Mouse (Mus musculus): ENCODE data around the gene Ifng. TPM values are rescaled to one million over a fixed set of nuclear protein-coding genes. Genes with fewer than 3 reads are reported as not detected.
"Not testable (repeated sequence)": the region's sequence is repeated elsewhere in the genome, so short reads cannot be mapped to it uniquely, and the experiment has no call there.

Ifng gene
- polyA plus RNA-seq, 2 experiments = not detected

- no peak for TF ChIP-seq CTCF (IDR thresholded peaks at IDR 0.05; ENCODE audit: low read depth)
- TF ChIP-seq EP300 (IDR thresholded peaks at IDR 0.05; ENCODE audit: low read depth) = no peak
- no peak overlapping the region for H3K4me2 ChIP-seq (ENCODE audit: low read depth)
- ATAC-seq (ENCODE audit: insufficient read depth) = no peak
- H3K9ac ChIP-seq (replicated peaks) = no peak overlapping the region
- H3K27me3 ChIP-seq (ENCODE audit: control insufficient read depth, insufficient read depth, low read length) = no peaks in the 10 kb centered on the region
- no peaks in the 10 kb centered on the region for H3K9me3 ChIP-seq (ENCODE audit: control insufficient read depth, low read length)
- H3K27ac ChIP-seq = no peak overlapping the region
- DNase-seq (ENCODE audit: low read depth in 3 of 3, low spot score in 3 of 3) = no peak
- 55% methylated on average over 6 of the region's 6 CpGs for WGBS (ENCODE audit: insufficient replicate concordance)
- no peak overlapping the region for H3K4me3 ChIP-seq (ENCODE audit: insufficient read depth in 1 of 2, low read depth in 2 of 2, low read length in 2 of 2)
- H3K36me3 ChIP-seq (replicated peaks; ENCODE audit: control insufficient read depth, insufficient read depth, low read depth) = no peaks in the 10 kb centered on the region
- no peaks in the 10 kb centered on the region for H3K4me1 ChIP-seq (replicated peaks; ENCODE audit: control insufficient read depth in 2 of 2, insufficient read depth in 2 of 2, low read length in 1 of 2)
These were observed 25.6 kb downstream of the Ifng start for GRCm38 (mm10) chr10:118466481-118466880.

- Histone ChIP-seq H3K9me3 (ENCODE audit: control insufficient read depth, low read length) (no peaks in the 10 kb centered on the region), H3K9ac (replicated peaks) (no peak overlapping the region), H3K27me3 (ENCODE audit: control insufficient read depth, insufficient read depth, low read length) (no peaks in the 10 kb centered on the region), H3K4me3 (ENCODE audit: insufficient read depth in 1 of 2, low read depth in 2 of 2, low read length in 2 of 2) (no peak overlapping the region), H3K27ac (no peak overlapping the region), H3K4me1 (replicated peaks; ENCODE audit: control insufficient read depth in 2 of 2, insufficient read depth in 2 of 2, low read length in 1 of 2) (no peaks in the 10 kb centered on the region), H3K4me2 (ENCODE audit: low read depth) (no peak overlapping the region), H3K36me3 (replicated peaks; ENCODE audit: control insufficient read depth, insufficient read depth, low read depth) (no peaks in the 10 kb centered on the region)
- TF ChIP-seq CTCF (IDR thresholded peaks at IDR 0.05; ENCODE audit: low read depth) (no peak), EP300 (IDR thresholded peaks at IDR 0.05; ENCODE audit: low read depth) (no peak)
- DNase-seq (ENCODE audit: low read depth in 3 of 3, low spot score in 3 of 3) (no peak), ATAC-seq (ENCODE audit: insufficient read depth) (no peak)
- 46% methylated on average over 3 of the region's 3 CpGs for WGBS (ENCODE audit: insufficient replicate concordance)
These were observed 28.2 kb downstream of the Ifng start for GRCm38 (mm10) chr10:118469047-118469446.

- DNase-seq (ENCODE audit: low read depth in 3 of 3, low spot score in 3 of 3) (peak in 1 of 3 experiments; percentile 20), ATAC-seq (ENCODE audit: insufficient read depth) (no peak)
- H3K9me3 ChIP-seq (ENCODE audit: control insufficient read depth, low read length) = no peaks in the 10 kb centered on the region
- no peak overlapping the region for H3K4me3 ChIP-seq (ENCODE audit: insufficient read depth in 1 of 2, low read depth in 2 of 2, low read length in 2 of 2)
- no peaks in the 10 kb centered on the region for H3K4me1 ChIP-seq (replicated peaks; ENCODE audit: control insufficient read depth in 2 of 2, insufficient read depth in 2 of 2, low read length in 1 of 2)
- no peak overlapping the region for H3K27ac ChIP-seq
- TF ChIP-seq CTCF (IDR thresholded peaks at IDR 0.05; ENCODE audit: low read depth) = no peak
- TF ChIP-seq EP300 (IDR thresholded peaks at IDR 0.05; ENCODE audit: low read depth) = no peak
- H3K9ac ChIP-seq (replicated peaks) = no peak overlapping the region
- WGBS (ENCODE audit: insufficient replicate concordance) = 17% methylated on average over 13 of the region's 13 CpGs
- no peaks in the 10 kb centered on the region for H3K36me3 ChIP-seq (replicated peaks; ENCODE audit: control insufficient read depth, insufficient read depth, low read depth)
- no peaks in the 10 kb centered on the region for H3K27me3 ChIP-seq (ENCODE audit: control insufficient read depth, insufficient read depth, low read length)
- no peak overlapping the region for H3K4me2 ChIP-seq (ENCODE audit: low read depth)
These were observed 29.6 kb downstream of the Ifng start for GRCm38 (mm10) chr10:118470296-118470957.

- DNase-seq (ENCODE audit: low read depth in 3 of 3, low spot score in 3 of 3); H3K27me3 ChIP-seq (ENCODE audit: control insufficient read depth, insufficient read depth, low read length); H3K4me1 ChIP-seq (replicated peaks; ENCODE audit: control insufficient read depth in 2 of 2, insufficient read depth in 2 of 2, low read length in 1 of 2); H3K36me3 ChIP-seq (replicated peaks; ENCODE audit: control insufficient read depth, insufficient read depth, low read depth); H3K4me2 ChIP-seq (ENCODE audit: low read depth); H3K9me3 ChIP-seq (ENCODE audit: control insufficient read depth, low read length); H3K4me3 ChIP-seq (ENCODE audit: insufficient read depth in 1 of 2, low read depth in 2 of 2, low read length in 2 of 2); H3K9ac ChIP-seq (replicated peaks); H3K27ac ChIP-seq; ATAC-seq (ENCODE audit: insufficient read depth): not testable (repeated sequence)
- 54% methylated on average over 1 of the region's 1 CpGs for WGBS (ENCODE audit: insufficient replicate concordance)
These were observed 32.0 kb downstream of the Ifng start for GRCm38 (mm10) chr10:118472846-118473245.

GRCm38 (mm10) chr10:118476696-118477095 lies 35.9 kb downstream of the Ifng start:
- Histone ChIP-seq H3K27me3 (ENCODE audit: control insufficient read depth, insufficient read depth, low read length) (no peaks in the 10 kb centered on the region), H3K4me3 (ENCODE audit: insufficient read depth in 1 of 2, low read depth in 2 of 2, low read length in 2 of 2) (no peak overlapping the region)

More at GRCm38 (mm10) chr10:118476696-118477095, 35.9 kb downstream of the Ifng start:
- Histone ChIP-seq H3K4me1 (replicated peaks; ENCODE audit: control insufficient read depth in 2 of 2, insufficient read depth in 2 of 2, low read length in 1 of 2) (no peaks in the 10 kb centered on the region), H3K27ac (no peak overlapping the region), H3K9me3 (ENCODE audit: control insufficient read depth, low read length) (no peaks in the 10 kb centered on the region), H3K4me2 (ENCODE audit: low read depth) (no peak overlapping the region), H3K36me3 (replicated peaks; ENCODE audit: control insufficient read depth, insufficient read depth, low read depth) (no peaks in the 10 kb centered on the region), H3K9ac (replicated peaks) (no peak overlapping the region)
- 53% methylated on average over 2 of the region's 2 CpGs for WGBS (ENCODE audit: insufficient replicate concordance)
- no peak for ATAC-seq (ENCODE audit: insufficient read depth)
- no peak for DNase-seq (ENCODE audit: low read depth in 3 of 3, low spot score in 3 of 3)
- no peak for TF ChIP-seq CTCF (IDR thresholded peaks at IDR 0.05; ENCODE audit: low read depth)
- TF ChIP-seq EP300 (IDR thresholded peaks at IDR 0.05; ENCODE audit: low read depth) = no peak

All from liver, embryonic 14.5 days (tissue).